Mouse (Mus musculus): ENCODE results near the gene Srgap2. TPM values are rescaled to one million over a fixed set of nuclear protein-coding genes. Genes with fewer than 3 reads are reported as not detected.

Gene Srgap2
- polyA plus RNA-seq, 1 experiment from 2014 or later, result 17.1 TPM

GRCm38 (mm10) chr1:131238931-131239381 is 288.2 kb downstream of the Srgap2 start:
- Histone ChIP-seq H3K27ac (no peak overlapping the region), H3K36me3 (no peaks in the 10 kb centered on the region), H3K9me3 (no peaks in the 10 kb centered on the region), H3K4me1 (replicated peaks) (peaks cover 11% of the 10 kb centered on the region), H3K4me2 (no peak overlapping the region), H3K27me3 (peaks cover 57% of the 10 kb centered on the region), H3K9ac (replicated peaks) (no peak overlapping the region), H3K4me3 (replicated peaks) (no peak overlapping the region)
- 64% methylated on average over 8 of the region's 8 CpGs for WGBS
- ATAC-seq (ENCODE audit: insufficient number of reproducible peaks, insufficient read depth, low FRiP score, low TSS enrichment, low read depth), result no peak

- no peaks in the 10 kb centered on the region for H3K9me3 ChIP-seq
- H3K4me2 ChIP-seq, result no peak overlapping the region
- H3K27ac ChIP-seq, result peak overlapping the region; percentile 51; the same call in 1 of the 2 replicates
- H3K36me3 ChIP-seq, result no peaks in the 10 kb centered on the region
- H3K27me3 ChIP-seq, result peaks cover 29% of the 10 kb centered on the region
- peak; percentile 67 for ATAC-seq (ENCODE audit: insufficient number of reproducible peaks, insufficient read depth, low FRiP score, low TSS enrichment, low read depth)
- WGBS, result 38% methylated on average over 7 of the region's 7 CpGs
- H3K4me3 ChIP-seq (replicated peaks), result no peak overlapping the region
- no peak overlapping the region for H3K9ac ChIP-seq (replicated peaks)
- H3K4me1 ChIP-seq (replicated peaks), result peaks cover 14% of the 10 kb centered on the region
These were observed 291.1 kb downstream of the Srgap2 start for GRCm38 (mm10) chr1:131236077-131236476.

Small RNA genes lying within 50 kb of the gene (microRNA-seq; reads per million reads assigned to microRNA genes)
- gene Gm24273, result not detected

Other genes with a start within 250 kb of the Srgap2 start
- gene Ikbke, start 247.7 kb downstream of the Srgap2 start, polyA plus RNA-seq (2016; fragmentation: Nextera tagmentation; extraction: Ambion mirVana), result 2.3 and 2.8 TPM in 2 replicates
- gene Fam72a, start 551 bp upstream of the Srgap2 start, polyA plus RNA-seq (2016; fragmentation: Nextera tagmentation; extraction: Ambion mirVana), result 3.1 and 3.8 TPM in 2 replicates
- not detected in 2 replicates for gene Avpr1b, start 71.9 kb upstream of the Srgap2 start, polyA plus RNA-seq (2016; fragmentation: Nextera tagmentation; extraction: Ambion mirVana)
- gene Ctse, start 111.0 kb upstream of the Srgap2 start, polyA plus RNA-seq (2016; fragmentation: Nextera tagmentation; extraction: Ambion mirVana), result 0.13 and 0.15 TPM in 2 replicates
- 0.97 and 1.3 TPM in 2 replicates for gene Rab7b, start 161.3 kb upstream of the Srgap2 start, polyA plus RNA-seq (2016; fragmentation: Nextera tagmentation; extraction: Ambion mirVana)
- not detected in 2 replicates for gene Slc26a9, start 216.7 kb upstream of the Srgap2 start, polyA plus RNA-seq (2016; fragmentation: Nextera tagmentation; extraction: Ambion mirVana)

All from limb, embryonic 12.5 days (tissue).